Mouse (Mus musculus) intestine, embryonic 14.5 days (tissue): Measurements from ENCODE around the gene 2010111I01Rik. TPM values are rescaled to one million over a fixed set of nuclear protein-coding genes. Genes with fewer than 3 reads are reported as not detected.

Experiments
- ATAC-seq: fragments of 200-750 bp; cut with Nextera tagmentation; replicated peaks from 2 replicates; pipeline ENCODE4 v1.8.0; 2017; ENCODE audit warnings: low read depth, moderate number of reproducible peaks, moderate TSS enrichment, moderate library complexity; ENCODE audit not compliant: low FRiP score, low TSS enrichment
- DNase-seq: peaks from one replicate; pipeline ENCODE4 v3.0.0-alpha.2; 2018; ENCODE audit warnings: low spot score
- H3K27ac ChIP-seq: fragments of 300-500 bp; sonication (generic); 2 replicates; pipeline ENCODE4 v1.5.1; 2014; ENCODE audit warnings: low read depth, mild to moderate bottlenecking, control low read depth
- H3K27me3 ChIP-seq: fragments of 300-500 bp; sonication (generic); replicated peaks from 2 replicates; pipeline ENCODE4 v1.6.1; 2014; ENCODE audit warnings: low read length, control low read depth; ENCODE audit not compliant: control insufficient read depth, insufficient read depth
- H3K36me3 ChIP-seq: fragments of 300-500 bp; sonication (generic); 2 replicates; pipeline ENCODE4 v1.6.1; 2014; ENCODE audit warnings: low read length, control low read depth; ENCODE audit not compliant: control insufficient read depth, insufficient read depth
- H3K4me1 ChIP-seq: fragments of 300-500 bp; sonication (generic); replicated peaks from 2 replicates; pipeline ENCODE4 v1.6.1; 2014; ENCODE audit warnings: low read length, control low read depth, mixed read lengths; ENCODE audit not compliant: control insufficient read depth, insufficient read depth
- H3K4me2 ChIP-seq: fragments of 300-500 bp; sonication (generic); 2 replicates; pipeline ENCODE4 v1.6.1; 2014; ENCODE audit warnings: low read length
- H3K4me3 ChIP-seq: fragments of 300-500 bp; sonication (generic); 2 replicates; pipeline ENCODE4 v1.5.1; 2014; ENCODE audit warnings: low read depth, low read length, control low read depth, mixed read lengths
- H3K9ac ChIP-seq: fragments of 300-500 bp; sonication (generic); 2 replicates; pipeline ENCODE4 v1.6.1; 2014; ENCODE audit warnings: mild to moderate bottlenecking, low read length
- H3K9me3 ChIP-seq: fragments of 300-500 bp; sonication (generic); 2 replicates; pipeline ENCODE4 v1.6.1; 2016; ENCODE audit warnings: low read length, control low read depth; ENCODE audit not compliant: control insufficient read depth
- WGBS: fragments of 180-500 bp; shearing (Covaris S2); extraction: QIAGEN DNeasy Blood & Tissue Kit; methylation state at CpG from one replicate; pipeline ENCODE4 v1.1.7; 2014; 5-methylcytosine and 5-hydroxymethylcytosine counted together
- polyA plus RNA-seq: library from polyadenylated mRNA; unstranded; fragments of >200 nt; fragmentation: Nextera tagmentation; extraction: Ambion mirVana; gene quantifications from 2 replicates; pipeline ENCODE4 v1.2.1, GENCODE M21; 2014

2010111I01Rik gene
- polyA plus RNA-seq, 1 experiment from 2014 or later = 135 TPM

GRCm38 (mm10) chr13:63030023-63030422 lies 65.3 kb downstream of the 2010111I01Rik start:
- Histone ChIP-seq H3K27me3 (no peaks in the 10 kb centered on the region), H3K9me3 (no peaks in the 10 kb centered on the region), H3K36me3 (no peaks in the 10 kb centered on the region), H3K4me3 (no peak overlapping the region), H3K4me1 (no peaks in the 10 kb centered on the region), H3K4me2 (no peak overlapping the region), H3K27ac (no peak overlapping the region), H3K9ac (no peak overlapping the region)
- WGBS = 38% methylated on average over 1 of the region's 1 CpGs
- DNase-seq (no peak), ATAC-seq (no peak)

- Histone ChIP-seq H3K4me2 (no peak overlapping the region), H3K4me1 (no peaks in the 10 kb centered on the region), H3K27ac (no peak overlapping the region), H3K9ac (no peak overlapping the region), H3K9me3 (no peaks in the 10 kb centered on the region), H3K27me3 (no peaks in the 10 kb centered on the region), H3K4me3 (no peak overlapping the region), H3K36me3 (no peaks in the 10 kb centered on the region)
- no peak for DNase-seq
- ATAC-seq = no peak
- 87% methylated on average over 1 of the region's 1 CpGs for WGBS
Observed at GRCm38 (mm10) chr13:63031244-63031643, 66.6 kb downstream of the 2010111I01Rik start.

GRCm38 (mm10) chr13:63032304-63032830 lies 67.7 kb downstream of the 2010111I01Rik start:
- no peak overlapping the region for H3K9ac ChIP-seq
- no peaks in the 10 kb centered on the region for H3K27me3 ChIP-seq
- WGBS = 78% methylated on average over 5 of the region's 5 CpGs
- ATAC-seq (no peak), DNase-seq (no peak)
- H3K9me3 ChIP-seq = no peaks in the 10 kb centered on the region
- H3K4me1 ChIP-seq = no peaks in the 10 kb centered on the region
- no peak overlapping the region for H3K27ac ChIP-seq
- no peak overlapping the region for H3K4me3 ChIP-seq
- no peaks in the 10 kb centered on the region for H3K36me3 ChIP-seq
- H3K4me2 ChIP-seq = no peak overlapping the region

GRCm38 (mm10) chr13:63032958-63033357 lies 68.3 kb downstream of the 2010111I01Rik start:
- Histone ChIP-seq H3K27me3 (no peaks in the 10 kb centered on the region), H3K4me2 (no peak overlapping the region), H3K4me1 (no peaks in the 10 kb centered on the region), H3K27ac (no peak overlapping the region), H3K9me3 (no peaks in the 10 kb centered on the region), H3K9ac (no peak overlapping the region), H3K36me3 (no peaks in the 10 kb centered on the region), H3K4me3 (no peak overlapping the region)
- ATAC-seq (no peak), DNase-seq (no peak)
- 64% methylated on average over 8 of the region's 8 CpGs for WGBS

GRCm38 (mm10) chr13:63033364-63033763 lies 68.7 kb downstream of the 2010111I01Rik start:
- WGBS = 97% methylated on average over 2 of the region's 2 CpGs
- H3K9ac ChIP-seq = no peak overlapping the region

GRCm38 (mm10) chr13:63034666-63035065 lies 70.0 kb downstream of the 2010111I01Rik start:
- Histone ChIP-seq H3K4me2 (no peak overlapping the region), H3K27me3 (no peaks in the 10 kb centered on the region), H3K9me3 (no peaks in the 10 kb centered on the region), H3K27ac (no peak overlapping the region), H3K36me3 (no peaks in the 10 kb centered on the region), H3K9ac (no peak overlapping the region), H3K4me1 (peaks cover 10% of the 10 kb centered on the region), H3K4me3 (no peak overlapping the region)
- DNase-seq = no peak
- no peak for ATAC-seq
- 67% methylated on average over 4 of the region's 4 CpGs for WGBS

More at GRCm38 (mm10) chr13:63033364-63033763, 68.7 kb downstream of the 2010111I01Rik start:
- Histone ChIP-seq H3K27ac (no peak overlapping the region), H3K27me3 (no peaks in the 10 kb centered on the region), H3K9me3 (no peaks in the 10 kb centered on the region), H3K4me3 (no peak overlapping the region), H3K36me3 (no peaks in the 10 kb centered on the region), H3K4me2 (no peak overlapping the region), H3K4me1 (no peaks in the 10 kb centered on the region)
- DNase-seq (no peak), ATAC-seq (no peak)

GRCm38 (mm10) chr13:63037906-63038305 lies 73.2 kb downstream of the 2010111I01Rik start:
- no peaks in the 10 kb centered on the region for H3K9me3 ChIP-seq
- H3K4me3 ChIP-seq = no peak overlapping the region
- H3K9ac ChIP-seq = no peak overlapping the region
- peaks cover 10% of the 10 kb centered on the region for H3K4me1 ChIP-seq
- H3K27ac ChIP-seq = no peak overlapping the region
- ATAC-seq (no peak), DNase-seq (no peak)
- no peaks in the 10 kb centered on the region for H3K27me3 ChIP-seq
- H3K4me2 ChIP-seq = no peak overlapping the region
- 48% methylated on average over 10 of the region's 10 CpGs for WGBS
- no peaks in the 10 kb centered on the region for H3K36me3 ChIP-seq

- Histone ChIP-seq H3K4me1 (peaks cover 10% of the 10 kb centered on the region), H3K27ac (no peak overlapping the region), H3K4me2 (no peak overlapping the region), H3K36me3 (no peaks in the 10 kb centered on the region), H3K27me3 (no peaks in the 10 kb centered on the region), H3K4me3 (no peak overlapping the region), H3K9ac (no peak overlapping the region), H3K9me3 (no peaks in the 10 kb centered on the region)
- WGBS = 80% methylated on average over 2 of the region's 2 CpGs
- ATAC-seq (no peak), DNase-seq (no peak)
Observed at GRCm38 (mm10) chr13:63038415-63038814, 73.7 kb downstream of the 2010111I01Rik start.

GRCm38 (mm10) chr13:63038871-63039270 lies 74.2 kb downstream of the 2010111I01Rik start:
- Histone ChIP-seq H3K4me3 (no peak overlapping the region), H3K27me3 (no peaks in the 10 kb centered on the region), H3K36me3 (no peaks in the 10 kb centered on the region), H3K9ac (no peak overlapping the region), H3K9me3 (no peaks in the 10 kb centered on the region), H3K27ac (no peak overlapping the region), H3K4me2 (no peak overlapping the region), H3K4me1 (peaks cover 10% of the 10 kb centered on the region)
- no peak for DNase-seq
- no peak for ATAC-seq
- 33% methylated on average over 1 of the region's 1 CpGs for WGBS
